Mouse (Mus musculus): ENCODE results near the gene Ube3b. TPM values are rescaled to one million over a fixed set of nuclear protein-coding genes. Genes with fewer than 3 reads are reported as not detected.

Gene Ube3b
- polyA plus RNA-seq, 1 experiment from 2014 or later: 35.9 TPM

DNA sequence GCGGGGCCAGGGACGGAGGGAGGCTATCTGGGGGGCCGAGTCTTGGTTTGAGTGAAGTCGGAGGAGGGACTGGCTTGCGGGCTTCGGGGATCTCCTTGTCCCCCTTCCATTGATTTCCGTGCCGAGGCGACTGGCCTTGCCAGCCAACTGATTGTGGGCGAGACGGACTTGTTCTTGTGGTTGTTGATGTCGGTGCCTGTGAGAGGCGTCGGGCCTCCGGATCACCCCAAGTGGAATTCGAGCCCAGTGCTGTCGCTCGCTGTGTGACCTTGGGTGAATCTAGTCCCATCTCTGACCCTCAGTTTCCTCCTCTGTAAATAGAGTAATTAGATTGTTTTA is 575 bp downstream of the Ube3b start:
- Histone ChIP-seq H3K27ac (ENCODE audit: low read depth, low read length) (peak overlapping the region; percentile 77), H3K9me3 (replicated peaks; ENCODE audit: control insufficient read depth, low read length) (no peaks in the 10 kb centered on the region), H3K4me1 (ENCODE audit: control insufficient read depth, insufficient read depth, low read length) (peaks cover 25% of the 10 kb centered on the region), H3K27me3 (replicated peaks; ENCODE audit: control insufficient read depth, insufficient read depth, low read length) (no peaks in the 10 kb centered on the region), H3K36me3 (ENCODE audit: control insufficient read depth, insufficient read depth, low read length) (peaks cover 15% of the 10 kb centered on the region), H3K4me2 (ENCODE audit: low read length) (peak overlapping the region; percentile 93), H3K9ac (ENCODE audit: low read length) (peak overlapping the region; percentile 95), H3K4me3 (ENCODE audit: low read depth, low read length) (peak overlapping the region; percentile 96)
- ATAC-seq (peak; percentile 27), DNase-seq (ENCODE audit: low spot score) (no peak)
- WGBS: under 1% methylated on average over 17 of the region's 18 CpGs

DNA sequence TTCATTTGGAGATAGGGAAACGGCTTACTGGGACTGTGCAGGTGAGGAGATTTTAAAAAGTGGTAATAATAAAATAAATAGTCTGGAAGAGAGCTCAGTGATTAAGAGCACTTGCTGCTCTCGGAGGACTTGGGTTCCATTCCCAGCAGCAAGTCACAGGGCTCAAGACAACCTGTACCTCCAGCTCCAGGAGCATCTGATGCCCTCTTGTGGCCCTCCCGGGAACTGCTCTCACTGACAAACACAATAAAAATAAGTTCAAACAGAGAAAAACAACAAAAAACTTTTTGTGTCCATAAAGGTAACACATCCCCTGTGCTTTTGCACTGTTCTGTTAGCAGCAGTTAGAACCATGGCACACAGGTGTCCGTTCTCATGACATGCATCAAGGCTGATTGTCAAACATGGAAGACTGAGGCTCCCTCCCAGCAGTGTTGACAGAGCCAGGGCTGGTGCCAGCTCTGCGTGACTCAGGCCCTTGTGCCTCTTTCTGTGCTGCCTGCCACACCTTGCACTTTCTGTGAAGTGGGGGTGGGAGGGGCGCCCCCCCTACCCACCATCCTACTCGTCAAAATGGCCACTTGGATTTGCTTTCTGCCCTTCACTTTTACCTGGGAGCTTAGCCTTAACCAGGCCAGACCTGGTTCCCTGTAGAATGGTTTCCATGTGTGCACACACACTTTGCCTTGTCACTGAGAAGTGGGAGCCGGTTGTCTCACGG is 2.9 kb downstream of the Ube3b start:
- no peak for ATAC-seq
- Histone ChIP-seq H3K9ac (ENCODE audit: low read length) (no peak overlapping the region), H3K9me3 (replicated peaks; ENCODE audit: control insufficient read depth, low read length) (no peaks in the 10 kb centered on the region), H3K27me3 (replicated peaks; ENCODE audit: control insufficient read depth, insufficient read depth, low read length) (no peaks in the 10 kb centered on the region), H3K36me3 (ENCODE audit: control insufficient read depth, insufficient read depth, low read length) (peaks cover 39% of the 10 kb centered on the region), H3K4me3 (ENCODE audit: low read depth, low read length) (no peak overlapping the region), H3K4me1 (ENCODE audit: control insufficient read depth, insufficient read depth, low read length) (peaks cover 25% of the 10 kb centered on the region), H3K27ac (ENCODE audit: low read depth, low read length) (no peak overlapping the region), H3K4me2 (ENCODE audit: low read length) (no peak overlapping the region)
- 82% methylated on average over 9 of the region's 9 CpGs for WGBS
- peak; percentile 33 for DNase-seq (ENCODE audit: low spot score)

DNA sequence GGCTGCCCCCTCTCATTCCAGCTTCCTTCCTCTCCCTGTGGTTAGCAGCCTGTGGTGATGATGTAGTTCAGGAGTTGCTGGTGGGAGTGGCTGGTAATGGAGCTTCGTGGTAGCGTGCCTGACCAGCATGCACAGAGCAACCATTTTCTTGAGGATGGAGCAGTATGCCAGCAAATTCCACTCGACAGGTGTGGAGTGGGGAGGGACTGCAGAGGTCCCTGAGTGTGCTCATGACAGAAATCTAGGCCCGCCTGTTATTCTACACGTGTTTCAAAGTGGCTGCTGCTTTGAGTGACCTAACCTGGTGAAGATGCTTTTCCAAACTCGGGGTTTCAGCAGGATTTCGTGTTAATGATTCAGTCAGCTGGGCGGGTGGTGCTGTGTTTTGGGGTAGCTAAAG is 4.0 kb downstream of the Ube3b start:
- ATAC-seq (no peak), DNase-seq (ENCODE audit: low spot score) (no peak)
- H3K4me1 ChIP-seq (ENCODE audit: control insufficient read depth, insufficient read depth, low read length): peaks cover 15% of the 10 kb centered on the region
- H3K27me3 ChIP-seq (replicated peaks; ENCODE audit: control insufficient read depth, insufficient read depth, low read length): no peaks in the 10 kb centered on the region
- 91% methylated on average over 8 of the region's 8 CpGs for WGBS
- no peak overlapping the region for H3K4me3 ChIP-seq (ENCODE audit: low read depth, low read length)
- no peaks in the 10 kb centered on the region for H3K9me3 ChIP-seq (replicated peaks; ENCODE audit: control insufficient read depth, low read length)
- no peak overlapping the region for H3K4me2 ChIP-seq (ENCODE audit: low read length)
- H3K27ac ChIP-seq (ENCODE audit: low read depth, low read length): no peak overlapping the region
- H3K36me3 ChIP-seq (ENCODE audit: control insufficient read depth, insufficient read depth, low read length): peaks cover 50% of the 10 kb centered on the region
- no peak overlapping the region for H3K9ac ChIP-seq (ENCODE audit: low read length)

DNA sequence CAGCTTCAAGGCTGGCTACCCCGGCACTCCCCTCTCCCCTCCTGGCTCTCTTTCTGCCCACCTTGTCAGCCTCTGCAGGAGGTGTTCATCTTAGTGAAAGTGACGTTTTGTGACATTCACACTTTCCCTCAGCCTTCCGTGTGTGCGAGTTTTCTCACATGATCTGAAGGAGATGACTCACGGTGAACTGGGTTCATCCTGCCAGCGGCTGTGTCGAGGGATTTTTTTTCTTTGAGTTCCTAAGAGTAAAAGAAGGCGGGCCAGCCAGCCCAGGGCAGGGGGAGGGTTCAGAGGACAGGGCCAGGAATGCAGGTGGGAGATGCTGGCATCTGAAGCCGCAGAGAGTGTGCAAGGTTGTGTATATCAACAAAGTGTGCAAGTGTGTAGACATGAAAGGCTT is 12.8 kb downstream of the Ube3b start:
- no peaks in the 10 kb centered on the region for H3K9me3 ChIP-seq (replicated peaks; ENCODE audit: control insufficient read depth, low read length)
- H3K27me3 ChIP-seq (replicated peaks; ENCODE audit: control insufficient read depth, insufficient read depth, low read length): no peaks in the 10 kb centered on the region
- ATAC-seq: no peak
- WGBS: 89% methylated on average over 9 of the region's 9 CpGs
- no peaks in the 10 kb centered on the region for H3K4me1 ChIP-seq (ENCODE audit: control insufficient read depth, insufficient read depth, low read length)
- H3K9ac ChIP-seq (ENCODE audit: low read length): no peak overlapping the region
- no peak for DNase-seq (ENCODE audit: low spot score)
- H3K4me3 ChIP-seq (ENCODE audit: low read depth, low read length): no peak overlapping the region
- H3K27ac ChIP-seq (ENCODE audit: low read depth, low read length): no peak overlapping the region
- H3K4me2 ChIP-seq (ENCODE audit: low read length): no peak overlapping the region
- peaks cover 91% of the 10 kb centered on the region for H3K36me3 ChIP-seq (ENCODE audit: control insufficient read depth, insufficient read depth, low read length)

DNA sequence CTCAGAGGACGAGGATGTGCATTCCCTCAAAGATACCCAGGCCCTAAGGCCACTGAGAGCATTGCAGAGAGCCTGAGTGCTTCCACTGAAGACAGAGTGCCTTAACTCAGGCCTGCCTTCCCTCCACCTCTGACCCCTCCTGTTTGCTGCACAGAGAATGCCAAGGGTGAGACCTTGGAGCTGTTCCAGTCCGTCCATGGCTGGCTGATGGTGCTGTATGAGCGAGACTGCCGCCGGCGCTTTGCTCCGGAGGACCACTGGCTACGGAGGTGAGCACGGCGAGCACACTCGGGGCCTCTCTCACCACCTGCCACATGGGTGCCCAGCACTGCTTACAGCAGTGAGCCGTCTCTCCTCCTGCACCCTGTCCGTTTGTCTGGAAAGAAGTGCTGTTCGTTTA is 26.2 kb downstream of the Ube3b start:
- Histone ChIP-seq H3K27ac (ENCODE audit: low read depth, low read length) (no peak overlapping the region), H3K36me3 (ENCODE audit: control insufficient read depth, insufficient read depth, low read length) (peaks cover 100% of the 10 kb centered on the region), H3K9me3 (replicated peaks; ENCODE audit: control insufficient read depth, low read length) (no peaks in the 10 kb centered on the region), H3K4me3 (ENCODE audit: low read depth, low read length) (no peak overlapping the region), H3K4me2 (ENCODE audit: low read length) (no peak overlapping the region), H3K4me1 (ENCODE audit: control insufficient read depth, insufficient read depth, low read length) (no peaks in the 10 kb centered on the region), H3K9ac (ENCODE audit: low read length) (no peak overlapping the region), H3K27me3 (replicated peaks; ENCODE audit: control insufficient read depth, insufficient read depth, low read length) (no peaks in the 10 kb centered on the region)
- 95% methylated on average over 14 of the region's 14 CpGs for WGBS
- ATAC-seq (no peak), DNase-seq (ENCODE audit: low spot score) (no peak)

DNA sequence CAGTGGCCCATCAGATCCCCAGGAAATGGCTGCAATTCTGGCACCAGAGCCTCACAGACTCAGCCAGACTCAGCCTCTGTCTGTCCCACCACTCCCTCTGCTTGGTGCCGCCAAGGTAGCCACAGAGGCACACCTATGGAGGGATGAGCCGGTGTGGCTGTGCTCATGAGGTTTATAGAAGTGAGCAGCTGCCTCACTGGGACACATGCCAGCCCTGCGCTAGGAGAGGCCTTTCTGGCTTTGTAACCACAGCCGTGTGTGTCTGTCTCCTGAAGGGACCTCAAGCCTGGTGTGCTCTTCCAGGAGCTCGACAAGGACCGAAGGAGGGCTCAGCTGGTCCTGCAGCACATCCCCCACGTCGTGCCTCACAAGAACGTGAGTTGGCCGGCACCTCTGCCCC is 26.9 kb downstream of the Ube3b start:
- ATAC-seq (no peak), DNase-seq (ENCODE audit: low spot score) (peak; percentile 17)
- 80% methylated on average over 10 of the region's 10 CpGs for WGBS
- Histone ChIP-seq H3K27me3 (replicated peaks; ENCODE audit: control insufficient read depth, insufficient read depth, low read length) (no peaks in the 10 kb centered on the region), H3K9me3 (replicated peaks; ENCODE audit: control insufficient read depth, low read length) (no peaks in the 10 kb centered on the region), H3K27ac (ENCODE audit: low read depth, low read length) (0 out of 2 replicates have a peak overlapping the region, but pooled peaks have one; percentile 27), H3K9ac (ENCODE audit: low read length) (no peak overlapping the region), H3K4me3 (ENCODE audit: low read depth, low read length) (no peak overlapping the region), H3K4me1 (ENCODE audit: control insufficient read depth, insufficient read depth, low read length) (no peaks in the 10 kb centered on the region), H3K36me3 (ENCODE audit: control insufficient read depth, insufficient read depth, low read length) (peaks cover 100% of the 10 kb centered on the region), H3K4me2 (ENCODE audit: low read length) (no peak overlapping the region)

DNA sequence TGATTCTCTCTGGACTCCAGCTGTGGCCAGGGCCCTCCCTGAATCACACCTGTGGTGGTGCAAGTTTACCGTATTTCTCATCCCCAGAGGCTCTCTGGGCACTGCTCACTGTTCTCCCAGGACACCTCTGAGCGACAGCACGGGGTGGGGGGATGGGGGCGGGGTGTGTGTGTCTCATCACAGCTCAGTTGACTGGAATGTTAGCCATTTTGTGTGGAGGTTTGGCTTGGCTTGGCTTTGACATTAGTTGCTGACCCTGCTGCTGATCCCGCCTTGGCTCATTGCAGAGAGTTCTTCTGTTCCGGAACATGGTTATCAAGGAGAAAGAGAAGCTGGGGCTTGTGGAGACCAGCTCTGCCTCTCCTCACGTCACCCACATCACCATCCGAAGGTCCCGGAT is 27.4 kb downstream of the Ube3b start:
- Histone ChIP-seq H3K4me2 (ENCODE audit: low read length) (no peak overlapping the region), H3K9ac (ENCODE audit: low read length) (no peak overlapping the region), H3K4me3 (ENCODE audit: low read depth, low read length) (no peak overlapping the region), H3K36me3 (ENCODE audit: control insufficient read depth, insufficient read depth, low read length) (peaks cover 100% of the 10 kb centered on the region), H3K27ac (ENCODE audit: low read depth, low read length) (no peak overlapping the region), H3K9me3 (replicated peaks; ENCODE audit: control insufficient read depth, low read length) (no peaks in the 10 kb centered on the region), H3K27me3 (replicated peaks; ENCODE audit: control insufficient read depth, insufficient read depth, low read length) (no peaks in the 10 kb centered on the region), H3K4me1 (ENCODE audit: control insufficient read depth, insufficient read depth, low read length) (no peaks in the 10 kb centered on the region)
- ATAC-seq (no peak), DNase-seq (ENCODE audit: low spot score) (no peak)
- 91% methylated on average over 9 of the region's 9 CpGs for WGBS

DNA sequence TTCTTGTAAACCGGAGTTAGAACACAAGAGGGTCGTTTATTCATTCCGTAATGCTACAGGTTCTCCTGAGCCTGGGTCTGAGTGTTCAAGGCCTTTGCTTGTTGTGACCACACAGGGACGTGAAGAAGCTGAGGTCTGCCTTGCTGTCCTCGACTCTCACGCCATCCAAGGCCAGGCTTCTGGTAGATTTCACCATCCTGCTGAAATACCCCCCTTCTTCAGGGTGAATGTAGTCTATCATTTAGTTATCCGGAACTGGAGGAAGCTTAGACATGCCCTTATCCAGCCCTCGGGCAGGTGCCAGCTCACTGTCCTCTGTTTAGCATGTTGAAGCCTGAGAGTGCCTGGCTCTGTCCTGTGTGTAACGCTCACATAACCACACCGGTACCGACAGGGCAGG is 28.4 kb downstream of the Ube3b start:
- DNase-seq (ENCODE audit: low spot score) (no peak), ATAC-seq (no peak)
- Histone ChIP-seq H3K4me3 (ENCODE audit: low read depth, low read length) (no peak overlapping the region), H3K9me3 (replicated peaks; ENCODE audit: control insufficient read depth, low read length) (no peaks in the 10 kb centered on the region), H3K4me1 (ENCODE audit: control insufficient read depth, insufficient read depth, low read length) (no peaks in the 10 kb centered on the region), H3K9ac (ENCODE audit: low read length) (no peak overlapping the region), H3K4me2 (ENCODE audit: low read length) (no peak overlapping the region), H3K27ac (ENCODE audit: low read depth, low read length) (no peak overlapping the region), H3K27me3 (replicated peaks; ENCODE audit: control insufficient read depth, insufficient read depth, low read length) (no peaks in the 10 kb centered on the region), H3K36me3 (ENCODE audit: control insufficient read depth, insufficient read depth, low read length) (peaks cover 100% of the 10 kb centered on the region)
- 95% methylated on average over 11 of the region's 11 CpGs for WGBS

DNA sequence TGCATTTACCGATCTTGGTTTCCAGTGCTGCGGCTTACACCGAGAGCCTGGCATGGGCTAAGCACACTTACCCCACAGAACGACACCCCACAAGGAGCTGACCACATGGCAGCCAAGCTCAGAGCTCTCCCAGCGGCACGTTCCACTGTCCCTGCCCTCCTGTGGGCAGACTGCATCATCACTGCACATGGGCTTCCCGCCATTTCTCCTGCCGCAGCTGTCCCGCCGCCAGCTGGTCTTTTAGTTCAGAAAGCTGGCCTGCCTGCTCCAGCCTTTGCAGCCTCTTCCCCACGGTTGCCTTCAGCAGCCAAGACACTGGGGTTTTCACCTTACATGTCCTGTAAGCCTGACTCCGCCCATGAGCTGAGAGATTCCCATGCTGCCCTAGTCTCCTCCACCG is 30.0 kb downstream of the Ube3b start:
- DNase-seq (ENCODE audit: low spot score): no peak
- no peak overlapping the region for H3K27ac ChIP-seq (ENCODE audit: low read depth, low read length)
- H3K9me3 ChIP-seq (replicated peaks; ENCODE audit: control insufficient read depth, low read length): no peaks in the 10 kb centered on the region
- no peak overlapping the region for H3K4me3 ChIP-seq (ENCODE audit: low read depth, low read length)
- H3K36me3 ChIP-seq (ENCODE audit: control insufficient read depth, insufficient read depth, low read length): peaks cover 100% of the 10 kb centered on the region
- H3K27me3 ChIP-seq (replicated peaks; ENCODE audit: control insufficient read depth, insufficient read depth, low read length): no peaks in the 10 kb centered on the region
- no peak overlapping the region for H3K4me2 ChIP-seq (ENCODE audit: low read length)
- H3K4me1 ChIP-seq (ENCODE audit: control insufficient read depth, insufficient read depth, low read length): no peaks in the 10 kb centered on the region
- 90% methylated on average over 13 of the region's 13 CpGs for WGBS
- ATAC-seq: no peak
- no peak overlapping the region for H3K9ac ChIP-seq (ENCODE audit: low read length)
